Mouse (Mus musculus) testis, adult 2 months (tissue): ENCODE results near the gene Olfr130. TPM values are rescaled to one million over a fixed set of nuclear protein-coding genes. Genes with fewer than 3 reads are reported as not detected.

ENCODE experiments used
- H3K27ac ChIP-seq: fragments of 200-500 bp; 2 replicates; pipeline ENCODE4 v1.5.1; 2012; ENCODE audit warnings: low read depth, low read length; ENCODE audit not compliant: control insufficient read depth, insufficient read depth
- H3K27me3 ChIP-seq: fragments of 200-500 bp; 2 replicates; pipeline ENCODE4 v1.6.1; 2012; ENCODE audit warnings: mild to moderate bottlenecking, low read length, moderate library complexity; ENCODE audit not compliant: control insufficient read depth, insufficient read depth
- H3K36me3 ChIP-seq: fragments of 200-500 bp; 2 replicates; pipeline ENCODE4 v1.6.1; 2012; ENCODE audit warnings: mild to moderate bottlenecking, low read length; ENCODE audit not compliant: control insufficient read depth, insufficient read depth
- H3K4me1 ChIP-seq: fragments of 200-500 bp; 2 replicates; pipeline ENCODE4 v1.6.1; 2012; ENCODE audit warnings: low read length; ENCODE audit not compliant: control insufficient read depth, insufficient read depth
- H3K4me3 ChIP-seq: fragments of 200-500 bp; 2 replicates; pipeline ENCODE4 v1.5.1; 2012; ENCODE audit warnings: low read depth, mild to moderate bottlenecking, low read length, moderate library complexity, mixed read lengths; ENCODE audit not compliant: control insufficient read depth
- CTCF ChIP-seq: fragments of 200-500 bp; IDR thresholded peaks from 2 replicates; pipeline ENCODE4 v1.5.1; 2012; ENCODE audit warnings: low read depth, mild to moderate bottlenecking, inconsistent platforms, low read length, moderate library complexity; ENCODE audit not compliant: control insufficient read depth, insufficient read depth, insufficient replicate concordance
- POLR2A ChIP-seq: fragments of 200-500 bp; IDR thresholded peaks from 2 replicates; pipeline ENCODE4 v1.6.1; 2012; ENCODE audit warnings: low read depth, mild to moderate bottlenecking, inconsistent platforms, low read length, moderate library complexity; ENCODE audit not compliant: control insufficient read depth
- polyA plus RNA-seq: library from polyadenylated mRNA; depleted of rRNA; stranded (reverse); fragments of >200 nt; gene quantifications from 2 replicates; pipeline ENCODE4 v1.2.3, GENCODE M21; 2012; rRNA removed

The Olfr130 gene
- polyA plus RNA-seq = not detected in 2 replicates

- Histone ChIP-seq H3K27me3 (no peaks in the 10 kb centered on the region), H3K4me1 (no peaks in the 10 kb centered on the region), H3K36me3 (no peaks in the 10 kb centered on the region), H3K27ac (no peak within 1 kb of the TSS), H3K4me3 (no peak within 1 kb of the TSS)
- TF ChIP-seq CTCF (no peak), POLR2A (no peak)
Measured at GRCm38 (mm10) chr17:38063621-38064020, at the start of gene Olfr130. Gene Olfr130 (plus strand): TSS chr17:38063921.

GRCm38 (mm10) chr17:38016341-38016740 lies 47.4 kb upstream of the Olfr130 start:
- Histone ChIP-seq H3K4me1 (no peaks in the 10 kb centered on the region), H3K27ac (no peak overlapping the region), H3K36me3 (no peaks in the 10 kb centered on the region), H3K27me3 (no peaks in the 10 kb centered on the region), H3K4me3 (no peak overlapping the region)
- TF ChIP-seq CTCF (no peak), POLR2A (no peak)

- Histone ChIP-seq H3K4me1 (peaks cover 2% of the 10 kb centered on the region; the same call in 1 of the 2 replicates), H3K4me3 (no peak overlapping the region), H3K27me3 (no peaks in the 10 kb centered on the region), H3K36me3 (no peaks in the 10 kb centered on the region), H3K27ac (no peak overlapping the region)
- TF ChIP-seq CTCF (no peak), POLR2A (no peak)
Measured at GRCm38 (mm10) chr17:38026297-38026696, 37.4 kb upstream of the Olfr130 start.

- H3K4me1 ChIP-seq = no peaks in the 10 kb centered on the region
- no peak within 1 kb of the TSS for H3K4me3 ChIP-seq
- TF ChIP-seq CTCF (no peak), POLR2A (no peak)
- no peaks in the 10 kb centered on the region for H3K27me3 ChIP-seq
- H3K36me3 ChIP-seq = no peaks in the 10 kb centered on the region
- H3K27ac ChIP-seq = no peak within 1 kb of the TSS
Measured at GRCm38 (mm10) chr17:38059979-38060378, 3.7 kb upstream of the Olfr130 start, which contains the start of gene Olfr129. Gene Olfr129 (minus strand): TSS chr17:38060079.

GRCm38 (mm10) chr17:38082364-38082763 lies 18.6 kb downstream of the Olfr130 start:
- Histone ChIP-seq H3K27me3 (no peaks in the 10 kb centered on the region), H3K27ac (no peak overlapping the region), H3K36me3 (no peaks in the 10 kb centered on the region), H3K4me1 (no peaks in the 10 kb centered on the region), H3K4me3 (no peak overlapping the region)
- no peak for TF ChIP-seq POLR2A
- no peak for TF ChIP-seq CTCF

- no peaks in the 10 kb centered on the region for H3K27me3 ChIP-seq
- H3K36me3 ChIP-seq = no peaks in the 10 kb centered on the region
Measured at GRCm38 (mm10) chr17:38088593-38088992, 24.9 kb downstream of the Olfr130 start, which contains the start of gene Olfr131. Gene Olfr131 (minus strand): TSS chr17:38088693.

More at GRCm38 (mm10) chr17:38088593-38088992, 24.9 kb downstream of the Olfr130 start, which contains the start of gene Olfr131:
- H3K27ac ChIP-seq = no peak within 1 kb of the TSS
- H3K4me1 ChIP-seq = no peaks in the 10 kb centered on the region
- no peak within 1 kb of the TSS for H3K4me3 ChIP-seq
- TF ChIP-seq POLR2A (no peak), CTCF (no peak)

Other genes with a start within 250 kb of the Olfr130 start
- gene Olfr125, start 231.0 kb upstream of the Olfr130 start, polyA plus RNA-seq = not detected in 2 replicates
- gene Olfr126, start 216.4 kb upstream of the Olfr130 start, polyA plus RNA-seq = 0.47 and 0.96 TPM in 2 replicates
- gene Olfr127, start 163.5 kb upstream of the Olfr130 start, polyA plus RNA-seq = 1.9 and 2.9 TPM in 2 replicates
- gene Olfr128, start 143.4 kb upstream of the Olfr130 start, polyA plus RNA-seq = 3.7 and 5.5 TPM in 2 replicates
- gene Olfr761, start 110.8 kb upstream of the Olfr130 start, polyA plus RNA-seq = 0.75 and 1.3 TPM in 2 replicates
- gene Olfr129, start 3.8 kb upstream of the Olfr130 start, polyA plus RNA-seq = not detected in 2 replicates
- gene Olfr131, start 24.8 kb downstream of the Olfr130 start, polyA plus RNA-seq = not detected in 2 replicates
- not detected in 2 replicates for gene Olfr132, start 70.6 kb downstream of the Olfr130 start, polyA plus RNA-seq
- not detected in 2 replicates for gene Olfr133, start 81.4 kb downstream of the Olfr130 start, polyA plus RNA-seq
- gene Olfr134, start 107.5 kb downstream of the Olfr130 start, polyA plus RNA-seq = not detected in 2 replicates
- not detected in 2 replicates for gene Olfr135, start 140.4 kb downstream of the Olfr130 start, polyA plus RNA-seq
- not detected in 2 replicates for gene Olfr138, start 197.1 kb downstream of the Olfr130 start, polyA plus RNA-seq
- gene Olfr137, start 243.6 kb downstream of the Olfr130 start, polyA plus RNA-seq = not detected in 2 replicates